Mouse (Mus musculus) layer of hippocampus, adult 2 months (tissue): ENCODE measurements around the gene Siae. TPM values are rescaled to one million over a fixed set of nuclear protein-coding genes. Genes with fewer than 3 reads are reported as not detected.
A peak's percentile ranks its signal among the peaks of the same experiment; 100 is the strongest.

Experiments
- DNase-seq, 2 experiments: peaks; one replicate each; pipeline ENCODE4 v3.0.0; 2022; ENCODE audit warnings: low spot score in 2 of 2
- H3K27ac ChIP-seq: fragments of 200-600 bp; 2 replicates; pipeline ENCODE4 v1.8.1; 2022
- H3K4me3 ChIP-seq: fragments of 200-600 bp; 2 replicates; pipeline ENCODE4 v1.8.1; 2022; ENCODE audit warnings: mild to moderate bottlenecking
- CTCF ChIP-seq: fragments of 200-600 bp; conservative IDR thresholded peaks from 2 replicates; pipeline ENCODE4 v1.8.1; 2022; ENCODE audit warnings: antibody characterized with exemption, mild to moderate bottlenecking, moderate library complexity
- total RNA-seq, 2 experiments: library from RNA; stranded (reverse); gene quantifications; 2 replicates each; pipeline ENCODE4 v1.2.3; 2021

Siae gene
- total RNA-seq, 2 experiments from 2014 or later: 9.6 to 14.0 TPM

GRCm38 (mm10) chr9:37656931-37657481 is 101.5 kb downstream of the Siae start, which contains the start of gene Tbrg1:
Gene Tbrg1, minus strand, starts transcription at chr9:37657312.
- peak; percentile 68 to 81 for DNase-seq
- H3K4me3 ChIP-seq: peak within 1 kb of the TSS; percentile 82
- peak within 1 kb of the TSS; percentile 81 for H3K27ac ChIP-seq
- TF ChIP-seq CTCF: no peak; the same call in 1 of the 2 replicates

- DNase-seq: no peak
- Histone ChIP-seq H3K27ac (no peak overlapping the region), H3K4me3 (no peak overlapping the region)
- no peak for TF ChIP-seq CTCF
Observed at GRCm38 (mm10) chr9:37659413-37659812, 103.9 kb downstream of the Siae start.

- TF ChIP-seq CTCF: no peak
- no peak overlapping the region for H3K4me3 ChIP-seq
- H3K27ac ChIP-seq: no peak overlapping the region
- no peak for DNase-seq
Observed at GRCm38 (mm10) chr9:37663210-37663609, 107.7 kb downstream of the Siae start.

- no peak for DNase-seq
- Histone ChIP-seq H3K4me3 (no peak overlapping the region), H3K27ac (no peak overlapping the region)
- TF ChIP-seq CTCF: no peak
Observed at GRCm38 (mm10) chr9:37664604-37665003, 109.1 kb downstream of the Siae start.

GRCm38 (mm10) chr9:37666045-37666444 is 110.5 kb downstream of the Siae start:
- no peak for TF ChIP-seq CTCF
- Histone ChIP-seq H3K4me3 (no peak overlapping the region), H3K27ac (no peak overlapping the region)
- DNase-seq: no peak

GRCm38 (mm10) chr9:37669115-37669514 is 113.6 kb downstream of the Siae start, which contains the start of gene Panx3:
Gene Panx3, minus strand, starts transcription at chr9:37669235.
- no peak within 1 kb of the TSS for H3K4me3 ChIP-seq
- DNase-seq: no peak

GRCm38 (mm10) chr9:37669678-37670077 is 114.2 kb downstream of the Siae start:
- no peak overlapping the region for H3K27ac ChIP-seq
- no peak for TF ChIP-seq CTCF
- no peak for DNase-seq
- no peak overlapping the region for H3K4me3 ChIP-seq

More at GRCm38 (mm10) chr9:37669115-37669514, 113.6 kb downstream of the Siae start, which contains the start of gene Panx3:
- TF ChIP-seq CTCF: no peak
- H3K27ac ChIP-seq: no peak within 1 kb of the TSS

- Histone ChIP-seq H3K4me3 (no peak overlapping the region), H3K27ac (no peak overlapping the region)
- TF ChIP-seq CTCF: no peak
- no peak for DNase-seq
Observed at GRCm38 (mm10) chr9:37670261-37670660, 114.8 kb downstream of the Siae start.

GRCm38 (mm10) chr9:37675287-37675686 is 119.8 kb downstream of the Siae start:
- Histone ChIP-seq H3K27ac (no peak overlapping the region), H3K4me3 (no peak overlapping the region)
- peak; percentile 21 to 28 for DNase-seq
- no peak for TF ChIP-seq CTCF

GRCm38 (mm10) chr9:37681123-37681522 is 125.6 kb downstream of the Siae start:
- TF ChIP-seq CTCF: no peak
- no peak overlapping the region for H3K4me3 ChIP-seq
- DNase-seq: peak in 1 of 2 experiments; percentile 36
- peak overlapping the region; percentile 55 for H3K27ac ChIP-seq

- Histone ChIP-seq H3K4me3 (no peak overlapping the region), H3K27ac (peak overlapping the region; percentile 87)
- no peak for TF ChIP-seq CTCF
- DNase-seq: peak; percentile 49 to 65
Observed at GRCm38 (mm10) chr9:37687288-37687940, 131.9 kb downstream of the Siae start.

- DNase-seq: peak in 1 of 2 experiments; percentile 22
- Histone ChIP-seq H3K27ac (peak overlapping the region; percentile 87), H3K4me3 (no peak overlapping the region)
- peak; percentile 32; the same call in 1 of the 2 replicates for TF ChIP-seq CTCF
Observed at GRCm38 (mm10) chr9:37687941-37688303, 132.4 kb downstream of the Siae start.

- peak in 1 of 2 experiments; percentile 24 for DNase-seq
- Histone ChIP-seq H3K4me3 (no peak overlapping the region), H3K27ac (no peak overlapping the region)
- peak; percentile 83 for TF ChIP-seq CTCF
Observed at GRCm38 (mm10) chr9:37689970-37690686, 134.6 kb downstream of the Siae start.

Other genes with a start within 250 kb of the Siae start
- gene Ccdc15, start 207.3 kb upstream of the Siae start, total RNA-seq: 1 to 10 TPM; 1.6 to 3.1 TPM
- gene Hepacam, start 188.3 kb upstream of the Siae start, total RNA-seq: 10 to 100 TPM; 65.9 to 68.1 TPM
- gene Robo4, start 153.8 kb upstream of the Siae start, total RNA-seq: 1 to 10 TPM; 4.9 to 5.8 TPM
- 10 to 100 TPM; 14.8 to 19.0 TPM for gene Robo3, start 122.5 kb upstream of the Siae start, total RNA-seq
- 10 to 100 TPM; 20.5 to 25.6 TPM for gene Msantd2, start 66.4 kb upstream of the Siae start, total RNA-seq
- gene Esam, start 27.6 kb upstream of the Siae start, total RNA-seq: 10 to 100 TPM; 18.3 to 19.3 TPM
- gene Vsig2, start 16.4 kb upstream of the Siae start, total RNA-seq: 1 to 10 TPM; 2.5 to 3.7 TPM
- gene Nrgn, start 2.8 kb upstream of the Siae start, total RNA-seq: 1,000 to 10,000 TPM; 1,464 to 1,512 TPM
- gene Spa17, start 58.0 kb downstream of the Siae start, total RNA-seq: 1 to 10 TPM; 1.5 to 1.9 TPM
- gene Tbrg1, start 101.6 kb downstream of the Siae start, total RNA-seq: 10 to 100 TPM; 46.9 to 47.0 TPM
- gene Panx3, start 113.5 kb downstream of the Siae start, total RNA-seq: not detected
- gene Olfr160, start 160.6 kb downstream of the Siae start, total RNA-seq: not detected
- not detected for gene Olfr874, start 189.4 kb downstream of the Siae start, total RNA-seq
- gene Olfr875, start 216.2 kb downstream of the Siae start, total RNA-seq: not detected
- gene Olfr876, start 247.3 kb downstream of the Siae start, total RNA-seq: not detected